Mouse (Mus musculus) urinary bladder, postnatal 14 days (tissue): ENCODE results near the gene Bmp2.

Experiments used
- DNase-seq: peaks from one replicate; pipeline ENCODE4 v3.0.0; 2021; ENCODE audit warnings: low spot score

Gene Bmp2

DNA sequence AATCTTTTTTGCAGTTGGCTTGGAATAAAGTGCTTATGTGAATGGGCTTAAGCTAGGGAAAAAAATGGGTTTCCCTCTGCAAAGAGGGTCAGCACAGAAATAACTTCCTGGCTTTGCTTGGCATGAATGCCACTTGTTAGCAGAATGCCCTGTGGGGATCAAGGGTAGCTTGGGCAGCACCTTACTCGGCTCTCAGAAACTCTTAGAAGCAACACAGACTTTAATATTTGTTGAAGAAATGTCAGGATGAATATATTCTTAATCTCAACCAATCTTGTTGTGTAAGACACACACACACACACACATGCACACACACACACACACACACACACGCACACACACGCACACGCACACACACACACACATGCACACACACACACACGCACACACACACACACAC is 13.5 kb downstream of the Bmp2 start:
- DNase-seq: no peak

DNA sequence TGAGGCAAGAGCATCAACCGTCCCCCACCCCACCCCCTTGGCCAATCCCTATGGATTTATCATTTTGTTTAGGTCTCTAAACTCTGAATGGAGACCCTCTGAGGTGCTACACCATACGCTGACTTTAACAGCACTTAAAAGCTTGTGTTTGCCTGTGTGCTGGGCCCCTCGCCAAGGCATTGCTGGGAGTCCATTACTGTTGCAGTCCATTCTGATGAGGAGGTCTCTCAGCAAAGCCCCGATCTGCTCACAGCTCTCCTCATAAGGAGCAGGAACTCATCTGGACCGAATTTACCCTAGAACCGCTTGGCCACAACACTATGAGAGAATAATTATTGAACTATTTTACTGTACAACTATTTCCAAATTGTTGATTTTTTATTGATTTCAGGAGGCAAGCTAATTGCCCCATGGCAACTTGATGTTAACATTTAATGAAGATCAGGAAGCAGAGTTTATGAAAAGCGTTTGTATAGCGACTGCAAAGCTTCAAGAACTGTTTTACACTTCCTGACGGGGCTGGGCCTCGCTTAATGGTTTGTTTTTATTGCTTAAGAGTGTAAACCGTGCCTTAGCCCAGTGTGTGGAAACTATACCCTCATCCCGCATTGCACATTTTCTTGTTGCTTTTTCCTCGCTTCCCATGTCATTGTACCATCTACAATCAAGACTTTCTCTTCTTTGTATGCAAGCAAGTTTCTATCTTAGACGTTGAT is 14.2 kb downstream of the Bmp2 start:
- no peak for DNase-seq

DNA sequence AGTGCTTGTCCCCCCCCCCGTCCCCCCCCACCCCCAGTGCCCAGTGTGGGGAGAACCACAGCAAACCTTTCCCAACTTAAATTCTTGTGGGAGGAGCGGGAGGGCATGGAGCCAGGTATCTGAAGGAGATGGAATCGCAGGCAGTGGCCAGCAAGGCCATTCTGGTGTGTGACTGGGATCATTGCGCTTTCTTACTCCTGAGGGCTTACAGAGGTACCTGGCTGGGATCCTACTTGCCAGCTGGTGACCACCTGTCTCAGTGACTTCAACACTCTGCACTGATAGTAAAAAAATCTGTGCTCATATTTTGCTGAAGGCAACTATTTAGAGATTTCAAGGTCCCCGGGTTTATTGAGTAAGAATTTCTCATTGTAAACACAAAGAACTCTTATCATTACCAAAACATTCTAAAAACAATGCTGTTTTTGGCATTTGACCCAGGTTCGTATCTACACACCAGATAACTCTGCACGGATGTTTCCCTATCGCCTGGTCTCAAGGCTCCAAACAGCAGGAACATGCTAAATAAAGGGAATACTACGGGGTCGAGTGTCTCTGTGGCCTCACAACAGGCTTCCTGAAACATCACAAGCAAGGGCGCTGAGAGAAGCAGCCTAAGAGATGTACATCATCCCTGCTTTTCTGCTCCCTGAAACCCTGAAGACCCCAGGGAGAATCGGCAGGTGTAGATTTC is 39.8 kb downstream of the Bmp2 start:
- no peak for DNase-seq
